Mouse (Mus musculus) heart, adult 18-20 months (tissue): ENCODE measurements around the gene Zfp773. TPM values are rescaled to one million over a fixed set of nuclear protein-coding genes. Genes with fewer than 3 reads are reported as not detected.
A peak's percentile ranks its signal among the peaks of the same experiment; 100 is the strongest.
"Not testable (repeated sequence)": the region's sequence is repeated elsewhere in the genome, so short reads cannot be mapped to it uniquely, and the experiment has no call there.

ENCODE experiments used
- DNase-seq, 2 experiments: peaks; one replicate each; pipeline ENCODE4 v3.0.0; 2021 to 2022; ENCODE audit warnings: mixed read lengths in 1 of 2
- long read RNA-seq, 2 experiments: library from polyadenylated mRNA; stranded (forward); transcript quantifications; one replicate each; pipeline ENCODE4 v2.0.0; 2021
- total RNA-seq, 2 experiments: library from RNA; stranded (reverse); gene quantifications; 2 replicates each; pipeline ENCODE4 v1.2.3; 2021

The Zfp773 gene
- total RNA-seq: under 1 TPM; 0.37 to 0.51 TPM
- long read RNA-seq, experiment 1: 0 reads
- long read RNA-seq, experiment 2: 0 reads

GRCm38 (mm10) chr7:7136379-7136866 lies at the start of gene Zfp773:
Zfp773 (minus strand) TSS chr7:7136755.
- DNase-seq: peak; percentile 45 to 56

GRCm38 (mm10) chr7:7185897-7186296 lies 49.3 kb upstream of the Zfp773 start:
- DNase-seq: no peak

- DNase-seq: peak; percentile 80 to 83
Observed at GRCm38 (mm10) chr7:7171227-7172147, 34.9 kb upstream of the Zfp773 start, which contains the start of gene Zfp418. Zfp418 (plus strand) TSS chr7:7171330.

- no peak for DNase-seq
Observed at GRCm38 (mm10) chr7:7145991-7146608, 9.5 kb upstream of the Zfp773 start.

GRCm38 (mm10) chr7:7144215-7144614 lies 7.7 kb upstream of the Zfp773 start:
- DNase-seq: no peak

GRCm38 (mm10) chr7:7132751-7133150 lies 3.8 kb downstream of the Zfp773 start:
- DNase-seq: no peak

- DNase-seq: not testable (repeated sequence)
Observed at GRCm38 (mm10) chr7:7130491-7131124, 5.9 kb downstream of the Zfp773 start.

- no peak for DNase-seq
Observed at GRCm38 (mm10) chr7:7121602-7121980, 15.0 kb downstream of the Zfp773 start.

- DNase-seq: peak; percentile 92 to 94
Observed at GRCm38 (mm10) chr7:7120921-7121601, 15.5 kb downstream of the Zfp773 start, which contains the start of gene Zfp954. Zfp954 (minus strand) TSS chr7:7121488.

- DNase-seq: no peak
Observed at GRCm38 (mm10) chr7:7118441-7118840, 18.1 kb downstream of the Zfp773 start.

- DNase-seq: no peak
Observed at GRCm38 (mm10) chr7:7108501-7108900, 28.1 kb downstream of the Zfp773 start.

Other genes with a start within 250 kb of the Zfp773 start
- not detected for gene Aurkc, start 141.5 kb downstream of the Zfp773 start, total RNA-seq
- 1 to 10 TPM; 4.5 TPM for gene Zfp954, start 15.3 kb downstream of the Zfp773 start, total RNA-seq
- 1 to 10 TPM; 1.7 to 2.0 TPM for gene Zfp418, start 34.6 kb upstream of the Zfp773 start, total RNA-seq
- gene Zfp772, start 73.2 kb upstream of the Zfp773 start, total RNA-seq: 1 to 10 TPM; 1.8 to 2.0 TPM
- gene Vmn2r29, start 110.6 kb upstream of the Zfp773 start, total RNA-seq: under 1 TPM in 1 of 2 experiments, not detected in 1; 0.26 TPM
- 1 to 10 TPM; 1.8 to 2.3 TPM for gene Gm45844, start 141.5 kb upstream of the Zfp773 start, total RNA-seq
- 10 to 100 TPM; 53.4 to 57.5 TPM for gene Clcn4, start 164.1 kb upstream of the Zfp773 start, total RNA-seq
- not detected for gene Vmn2r30, start 200.9 kb upstream of the Zfp773 start, total RNA-seq
- gene Gm45783, start 237.8 kb upstream of the Zfp773 start, total RNA-seq: not detected